Mouse (Mus musculus): ENCODE measurements around the gene Krtcap2. TPM values are rescaled to one million over a fixed set of nuclear protein-coding genes. Genes with fewer than 3 reads are reported as not detected.
"Not testable (repeated sequence)": the region's sequence is repeated elsewhere in the genome, so short reads cannot be mapped to it uniquely, and the experiment has no call there.

Krtcap2 gene
- total RNA-seq (2015; ENCODE audit: low replicate concordance) = 39.0 and 64.2 TPM in 2 replicates
- 7.2 and 29.1 TPM in 2 replicates for total RNA-seq (2017; ENCODE audit: low replicate concordance)

DNA sequence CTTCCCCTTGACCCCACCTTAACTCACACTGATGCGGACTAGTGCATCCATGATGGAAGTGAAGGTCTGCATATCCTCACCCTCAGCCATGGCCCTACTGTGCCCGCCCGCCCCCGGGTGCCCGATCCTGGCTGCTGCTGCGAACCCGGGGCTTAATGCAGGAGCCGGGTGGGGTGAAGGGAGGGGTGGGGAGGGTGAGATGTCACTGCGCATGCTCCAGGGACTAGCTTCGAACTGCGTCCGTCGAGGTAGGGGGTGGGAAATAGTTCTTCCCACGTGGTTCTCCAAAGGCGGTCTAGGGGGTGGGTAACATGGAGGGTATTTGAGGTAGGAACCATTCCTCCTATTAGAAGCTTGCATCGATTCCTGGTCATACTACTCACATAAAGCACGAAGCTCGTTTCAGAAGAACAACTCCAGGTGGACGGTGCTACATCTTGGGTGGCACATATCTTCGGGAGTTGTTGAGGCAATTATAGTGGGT lies at the start of gene Krtcap2:
Gene Krtcap2 (plus strand): TSS at position 279 of the 484 bp plus-strand sequence.
- no peak for ATAC-seq (replicated peaks; ENCODE audit: low FRiP score, poor library complexity, severe bottlenecking)

DNA sequence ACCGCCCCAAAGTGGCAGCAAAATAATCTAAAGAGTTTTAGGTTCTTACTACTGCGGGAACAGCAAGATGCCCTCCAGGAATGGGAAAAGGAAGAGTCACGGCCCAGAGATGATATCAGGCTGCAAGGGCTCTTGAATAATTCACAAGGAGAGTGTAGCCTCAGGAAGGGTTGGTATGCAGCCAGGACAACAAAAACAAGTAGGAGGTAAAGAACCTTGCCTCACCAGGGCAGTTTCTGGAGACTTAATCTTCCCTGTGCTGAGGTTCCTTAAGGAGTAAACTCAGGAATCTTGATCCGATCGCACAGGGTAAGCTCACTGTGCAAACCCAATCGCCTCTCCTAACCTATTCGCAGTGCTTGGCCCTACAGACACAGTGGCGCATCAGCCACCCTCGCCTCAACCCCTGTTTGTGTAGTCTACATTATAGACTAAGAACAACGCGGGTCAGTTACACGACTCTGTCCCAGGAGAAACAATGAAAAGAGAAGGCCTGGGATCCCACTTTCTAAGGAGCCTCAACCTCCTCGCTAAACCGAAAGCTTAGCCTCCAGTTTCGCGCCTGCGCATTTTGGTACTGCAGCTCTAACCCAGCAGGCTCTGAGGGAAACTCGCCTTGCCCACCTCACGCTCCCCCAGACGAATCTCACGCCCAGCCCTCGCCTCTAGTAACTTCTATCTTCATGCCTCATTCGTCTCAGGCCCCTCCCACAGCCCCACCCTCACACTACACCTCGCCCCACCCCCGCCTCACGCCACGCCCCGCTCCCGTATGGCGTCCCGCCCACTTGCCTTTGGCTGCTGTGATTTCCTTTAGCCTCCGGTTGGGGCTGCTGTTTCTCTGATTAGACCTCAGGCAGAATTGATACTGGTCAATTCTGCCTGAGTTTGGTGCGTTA lies 49.5 kb upstream of the Krtcap2 start:
- ATAC-seq (replicated peaks; ENCODE audit: low FRiP score, poor library complexity, severe bottlenecking) = peak; percentile 99

DNA sequence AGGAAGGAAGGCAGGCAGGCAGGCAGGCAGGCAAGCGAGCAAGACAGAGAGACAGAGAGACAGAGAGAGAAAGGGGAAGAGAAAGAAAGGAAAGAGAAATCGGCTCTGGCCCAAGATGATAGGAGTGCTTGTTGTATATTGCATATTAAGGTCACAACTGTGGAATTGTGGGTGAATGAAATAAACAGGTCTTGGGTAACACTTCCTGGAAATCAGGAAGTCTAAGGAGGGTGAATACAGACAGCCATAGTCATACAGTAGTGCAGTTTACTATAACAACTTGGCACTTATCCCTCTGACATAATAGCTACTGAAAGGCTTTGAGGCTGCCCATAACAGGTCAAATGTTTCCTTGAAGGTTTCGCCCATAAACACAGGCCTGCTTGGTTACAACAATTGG lies 45.9 kb upstream of the Krtcap2 start:
- no peak for ATAC-seq (replicated peaks; ENCODE audit: low FRiP score, poor library complexity, severe bottlenecking)

DNA sequence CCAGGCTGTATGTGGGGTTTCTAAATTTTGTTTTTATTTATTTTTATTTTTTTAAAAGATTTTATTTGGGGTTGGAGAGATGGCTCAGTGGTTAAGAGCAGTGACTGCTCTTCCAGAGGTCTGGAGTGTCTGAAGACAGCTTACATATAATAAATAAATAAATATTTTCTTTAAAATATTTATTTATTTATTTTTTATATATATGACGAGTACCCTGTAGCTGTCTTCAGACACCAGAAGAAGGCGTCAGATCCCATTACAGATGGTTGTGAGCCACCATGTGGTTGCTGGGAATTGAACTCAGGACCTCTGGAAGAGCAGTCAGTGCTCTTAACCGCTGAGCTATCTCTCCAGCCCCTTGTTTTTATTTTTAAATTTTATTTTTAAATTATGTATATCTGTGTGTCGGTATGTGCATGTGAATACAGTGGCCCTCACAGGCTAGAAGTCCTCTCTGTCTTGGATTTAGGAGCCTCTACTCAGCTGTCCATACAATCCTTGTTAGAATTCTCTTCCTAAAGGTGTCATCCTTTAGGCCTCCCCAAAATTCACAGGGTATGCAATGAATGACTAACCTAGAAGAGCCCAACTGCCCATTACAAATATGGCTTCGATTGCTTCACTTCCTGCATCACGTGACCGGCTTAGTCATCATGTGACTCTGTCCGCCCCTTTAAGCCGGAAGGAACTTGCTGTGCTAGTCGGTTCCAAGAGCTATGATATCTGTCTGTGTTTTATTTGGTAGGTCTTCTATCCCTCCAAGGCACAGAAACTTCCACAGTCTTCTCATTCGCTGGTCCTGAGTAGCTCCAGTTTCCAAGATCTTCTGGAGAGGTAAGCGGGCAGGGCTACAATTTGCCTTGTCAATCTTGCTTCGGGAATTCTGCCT lies 43.3 kb upstream of the Krtcap2 start, which contains the start of gene Gba:
Gene Gba (plus strand): TSS at position 676 of the 889 bp plus-strand sequence.
- ATAC-seq (replicated peaks; ENCODE audit: low FRiP score, poor library complexity, severe bottlenecking) = peak; percentile 91

DNA sequence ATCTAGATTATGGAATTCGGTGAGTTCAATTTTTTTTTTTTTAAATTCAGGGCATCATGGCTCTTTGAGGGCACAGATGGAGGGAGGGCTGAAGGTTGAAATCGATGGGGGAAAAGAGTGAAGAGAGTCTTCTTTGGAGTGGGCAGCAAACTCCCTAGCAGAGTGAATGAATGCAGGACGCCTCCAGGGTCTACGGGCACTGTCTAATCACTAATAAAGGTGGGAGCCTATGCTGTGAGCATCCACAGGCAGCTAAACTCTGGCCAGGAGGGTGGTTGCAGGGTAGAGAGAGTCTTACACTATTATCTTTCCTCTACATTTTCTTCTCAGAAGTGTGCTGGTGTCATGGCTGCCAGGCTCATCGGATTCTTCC lies 42.6 kb upstream of the Krtcap2 start:
- 0 out of 2 replicates have a peak, but pooled peaks have one; percentile 39 for ATAC-seq (replicated peaks; ENCODE audit: low FRiP score, poor library complexity, severe bottlenecking)

DNA sequence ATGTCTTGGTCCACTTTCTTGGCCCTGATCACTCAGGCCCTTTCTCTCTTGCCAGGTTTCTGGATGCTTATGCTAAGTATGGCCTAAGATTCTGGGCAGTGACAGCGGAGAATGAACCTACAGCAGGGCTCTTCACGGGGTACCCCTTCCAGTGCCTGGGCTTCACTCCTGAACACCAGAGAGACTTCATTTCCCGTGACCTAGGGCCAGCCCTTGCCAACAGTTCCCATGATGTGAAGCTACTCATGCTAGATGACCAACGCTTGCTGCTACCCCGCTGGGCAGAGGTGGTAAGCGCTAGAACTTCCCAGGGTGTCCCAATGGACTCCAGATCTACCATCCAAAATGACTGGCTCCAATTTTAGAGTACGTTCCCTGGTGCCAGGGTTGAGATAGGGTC lies 39.7 kb upstream of the Krtcap2 start:
- ATAC-seq (replicated peaks; ENCODE audit: low FRiP score, poor library complexity, severe bottlenecking) = no peak

DNA sequence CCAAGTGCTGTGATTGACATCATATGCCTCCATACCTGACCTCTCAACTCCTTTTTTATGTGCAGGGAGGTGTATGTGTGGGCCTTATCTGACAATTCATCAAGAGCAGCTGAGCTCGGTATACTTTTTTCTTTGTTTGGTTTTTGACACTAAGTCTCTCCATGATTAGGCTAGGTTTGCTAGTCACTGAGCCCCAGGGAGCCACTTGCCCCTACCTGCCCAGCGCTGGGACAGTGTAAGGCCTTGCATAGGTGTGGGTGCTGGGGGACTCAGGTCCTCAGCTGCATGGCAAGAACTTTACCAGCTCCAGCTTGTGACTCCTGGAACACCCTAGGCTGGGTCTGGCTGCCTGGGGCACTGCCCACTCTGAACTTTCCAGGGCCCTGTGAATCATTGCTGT lies 39.1 kb upstream of the Krtcap2 start:
- ATAC-seq (replicated peaks; ENCODE audit: low FRiP score, poor library complexity, severe bottlenecking) = no peak

DNA sequence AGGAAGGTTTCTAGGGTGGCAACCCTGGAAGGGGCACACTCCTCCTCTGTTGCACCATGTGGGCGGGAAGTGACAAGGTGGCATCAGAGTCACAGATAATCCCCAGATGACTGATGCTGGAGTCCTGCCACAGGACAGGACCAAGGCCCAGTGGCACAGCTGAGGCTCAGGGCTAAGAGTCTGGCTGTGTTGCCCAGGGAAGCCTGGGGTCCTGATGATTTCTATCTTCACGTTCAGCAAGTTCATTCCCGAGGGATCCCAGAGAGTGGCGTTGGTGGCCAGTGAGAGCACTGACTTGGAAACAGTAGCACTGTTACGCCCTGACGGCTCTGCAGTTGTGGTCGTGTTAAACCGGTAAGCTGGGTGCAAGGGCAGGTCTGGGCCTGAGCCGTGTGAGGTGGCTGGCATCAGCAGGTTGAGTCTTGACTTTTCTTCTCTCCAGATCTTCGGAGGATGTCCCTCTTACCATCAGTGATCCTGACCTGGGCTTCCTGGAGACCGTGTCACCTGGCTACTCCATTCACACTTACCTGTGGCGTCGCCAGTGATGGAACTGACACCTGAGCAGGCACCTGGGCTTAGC lies 37.6 kb upstream of the Krtcap2 start:
- no peak for ATAC-seq (replicated peaks; ENCODE audit: low FRiP score, poor library complexity, severe bottlenecking)

DNA sequence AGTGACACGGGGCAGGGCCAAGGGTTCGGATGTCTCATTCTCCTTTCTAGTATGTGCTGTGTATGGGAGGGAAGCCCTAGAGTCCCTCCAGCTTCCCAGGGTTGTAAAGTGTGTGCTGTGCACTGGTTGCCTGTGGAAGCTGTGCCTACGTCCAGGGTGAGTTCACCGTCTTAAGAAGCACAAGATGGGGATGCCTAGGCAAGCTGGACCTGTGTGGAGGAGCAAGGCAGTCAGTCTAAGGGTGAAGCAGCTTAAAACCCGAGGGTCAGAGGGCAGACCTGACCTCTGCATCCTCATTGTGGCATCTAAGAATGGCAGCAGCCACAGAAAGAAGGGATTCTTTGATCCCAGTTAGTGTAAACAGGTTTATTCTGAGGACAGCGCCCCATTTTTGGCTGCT lies 37.0 kb upstream of the Krtcap2 start:
- no peak for ATAC-seq (replicated peaks; ENCODE audit: low FRiP score, poor library complexity, severe bottlenecking)

DNA sequence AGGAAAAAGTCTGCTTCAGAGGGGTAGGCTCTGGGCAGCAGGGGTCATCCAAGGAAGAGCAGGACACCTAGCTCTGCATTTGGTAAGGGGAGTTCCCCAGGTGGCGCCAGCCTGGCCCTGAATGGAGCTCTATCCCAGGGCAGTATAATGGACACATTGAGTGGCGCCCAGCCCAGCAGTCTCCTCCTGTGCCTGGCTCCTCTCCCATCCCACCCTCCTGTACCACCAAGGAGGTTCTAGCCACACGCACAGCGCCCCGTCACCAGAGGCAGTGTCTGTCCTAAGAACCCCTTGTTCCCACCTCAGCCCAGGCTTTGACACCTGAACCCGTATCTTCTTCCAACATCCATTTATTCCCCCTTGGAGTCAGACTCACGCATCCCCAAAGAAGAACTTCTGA lies 36.0 kb upstream of the Krtcap2 start:
- no peak for ATAC-seq (replicated peaks; ENCODE audit: low FRiP score, poor library complexity, severe bottlenecking)

DNA sequence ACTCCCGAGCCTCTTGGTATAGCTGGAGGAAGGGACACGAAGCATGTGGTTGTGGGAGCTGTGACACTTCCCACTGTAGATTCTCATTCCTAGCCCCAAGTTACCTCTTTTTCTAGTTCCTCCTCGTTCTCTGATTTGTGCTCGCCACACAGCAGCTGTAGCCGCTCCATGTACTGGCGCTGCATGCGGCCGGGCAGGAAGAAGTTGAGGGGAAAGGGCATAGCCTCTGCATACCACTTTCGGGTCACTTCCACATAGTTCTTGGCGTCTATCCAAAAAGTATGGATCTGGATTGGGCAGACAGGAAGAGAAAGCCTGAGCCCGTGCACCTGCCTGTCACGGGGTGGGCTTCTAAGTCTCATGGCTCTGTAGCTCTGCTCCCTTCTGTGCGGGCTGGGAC lies 35.6 kb upstream of the Krtcap2 start:
- no peak for ATAC-seq (replicated peaks; ENCODE audit: low FRiP score, poor library complexity, severe bottlenecking)

DNA sequence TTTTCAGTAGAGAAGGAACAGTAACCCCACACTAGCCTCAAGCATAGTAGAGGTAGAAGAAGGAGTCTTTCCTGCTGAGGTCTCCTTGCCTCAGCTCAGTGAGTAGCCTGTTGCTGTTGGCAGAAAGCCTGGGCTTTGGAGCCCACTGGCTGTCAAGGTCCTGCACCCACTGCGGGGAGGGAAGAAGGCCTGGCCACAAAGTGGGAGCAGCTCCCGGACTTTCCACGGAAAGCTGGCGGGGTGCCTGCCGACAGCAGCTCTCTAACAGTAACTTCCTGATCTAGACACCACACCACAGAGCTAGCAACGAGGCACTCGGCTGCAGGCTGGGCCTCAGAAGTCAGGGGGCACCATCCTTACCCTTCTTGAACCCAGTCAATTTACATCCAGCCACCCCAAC lies 35.0 kb upstream of the Krtcap2 start:
- no peak for ATAC-seq (replicated peaks; ENCODE audit: low FRiP score, poor library complexity, severe bottlenecking)

DNA sequence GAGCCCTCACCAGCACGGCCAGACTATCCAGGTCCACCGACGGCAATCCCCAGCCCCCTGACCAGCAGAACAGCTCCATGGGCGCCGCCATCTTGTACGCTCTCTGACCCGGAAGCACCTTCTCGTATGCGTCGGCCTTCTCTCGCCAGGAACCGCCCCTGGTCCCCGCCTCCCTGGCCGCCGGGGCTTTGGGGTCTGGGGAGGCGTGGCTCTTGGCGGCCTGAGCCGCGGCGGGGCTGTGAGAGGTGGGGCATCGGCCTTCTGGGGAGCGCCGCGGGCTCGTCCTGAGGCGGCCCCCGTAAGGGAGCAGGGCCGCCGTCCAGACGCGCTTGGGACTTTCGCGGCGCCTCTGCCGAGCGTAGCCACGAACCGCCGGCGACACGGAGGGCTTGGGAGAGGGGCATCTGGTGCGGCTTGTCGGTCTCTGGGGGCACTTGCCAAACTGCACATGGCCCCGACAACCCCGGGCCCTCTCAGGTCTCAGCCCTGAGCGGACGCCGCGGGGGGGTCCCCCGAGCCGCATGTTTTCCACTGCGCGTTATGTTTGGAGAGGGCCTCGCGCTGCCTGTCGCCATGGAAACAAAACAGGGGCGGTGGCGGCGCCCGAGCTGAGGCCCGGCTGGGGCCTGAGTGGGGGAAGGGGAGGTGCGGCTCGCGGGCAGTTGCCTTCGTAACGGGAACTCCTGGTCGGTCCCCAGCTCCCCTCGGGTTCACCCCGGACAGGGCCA lies 31.8 kb upstream of the Krtcap2 start:
- ATAC-seq (replicated peaks; ENCODE audit: low FRiP score, poor library complexity, severe bottlenecking) = peak; percentile 93

DNA sequence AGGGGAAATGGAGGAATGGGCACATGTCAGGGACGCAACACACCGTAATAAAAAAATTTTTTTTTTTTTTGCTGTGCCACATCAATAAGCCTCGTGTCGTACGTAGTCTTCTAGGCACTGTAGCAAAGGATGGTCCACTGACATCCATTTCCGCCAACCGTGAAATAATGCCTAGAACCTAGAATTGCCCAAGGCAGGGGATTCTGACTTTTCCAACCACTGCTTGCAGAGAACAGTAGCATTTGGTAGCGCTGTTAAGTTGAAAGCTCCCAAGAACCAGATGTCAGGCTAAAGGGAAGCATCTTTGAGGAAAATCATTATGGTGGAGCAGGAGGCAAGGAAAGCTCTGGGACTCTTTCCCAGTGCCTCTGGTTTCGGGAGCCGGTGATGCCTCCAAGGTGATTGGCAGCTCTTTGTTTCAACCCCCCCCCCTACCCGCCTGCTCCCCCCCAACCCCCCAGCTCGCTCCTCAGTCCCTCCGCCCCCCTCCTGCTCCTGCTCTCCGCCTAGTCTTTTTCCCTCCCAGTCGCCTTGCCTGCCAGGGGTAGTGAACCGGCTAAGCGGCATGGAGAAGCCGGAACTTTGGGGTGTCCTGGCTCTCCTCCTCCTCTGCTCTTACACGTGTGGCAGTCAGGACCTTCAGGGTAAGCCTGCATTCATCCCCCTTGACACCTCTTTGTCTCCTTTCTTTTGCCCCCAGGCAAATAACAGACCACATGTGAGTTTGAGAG lies 30.9 kb upstream of the Krtcap2 start, which contains the start of gene Thbs3:
Gene Thbs3 (plus strand): TSS at position 500 of the 731 bp plus-strand sequence.
- ATAC-seq (replicated peaks; ENCODE audit: low FRiP score, poor library complexity, severe bottlenecking) = no peak

DNA sequence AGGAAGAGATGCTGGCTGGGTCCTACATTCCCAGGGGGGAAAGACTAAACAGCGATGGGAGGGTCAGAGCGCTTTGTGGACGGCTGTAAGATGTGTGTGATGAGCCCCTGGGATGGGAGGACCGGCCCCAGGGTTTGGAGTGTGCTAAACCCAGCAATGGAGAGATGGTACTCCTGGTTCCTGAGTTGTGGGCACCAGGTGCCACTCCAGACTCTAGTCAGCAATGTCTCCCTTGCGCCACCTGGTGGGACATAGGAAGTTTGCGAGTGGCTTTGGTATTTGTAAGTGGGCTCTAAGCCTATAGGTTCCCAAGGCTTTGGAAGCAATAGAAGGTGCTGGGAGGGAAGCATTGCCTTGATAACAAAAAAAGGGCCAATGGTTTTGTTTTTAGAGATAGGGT lies 29.9 kb upstream of the Krtcap2 start:
- ATAC-seq (replicated peaks; ENCODE audit: low FRiP score, poor library complexity, severe bottlenecking) = peak; percentile 63

DNA sequence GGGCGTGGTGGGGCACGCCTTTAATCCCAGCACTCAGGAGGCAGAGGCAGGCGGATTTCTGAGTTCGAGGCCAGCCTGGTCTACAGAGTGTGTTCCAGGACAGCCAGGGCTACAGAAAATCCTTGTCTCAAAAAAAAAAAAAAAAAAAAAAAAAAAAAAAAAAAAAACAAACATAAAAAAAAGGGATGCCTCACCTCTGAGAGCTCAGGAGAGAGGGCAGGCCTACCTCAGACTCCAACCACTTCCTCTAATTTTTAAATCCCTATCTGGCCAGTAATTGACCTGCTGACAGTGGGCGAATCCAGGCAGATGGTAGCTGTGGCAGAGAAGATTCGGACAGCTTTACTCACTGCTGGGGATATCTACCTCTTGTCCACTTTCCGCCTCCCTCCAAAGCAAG lies 29.4 kb upstream of the Krtcap2 start:
- not testable (repeated sequence) for ATAC-seq (replicated peaks; ENCODE audit: low FRiP score, poor library complexity, severe bottlenecking)

DNA sequence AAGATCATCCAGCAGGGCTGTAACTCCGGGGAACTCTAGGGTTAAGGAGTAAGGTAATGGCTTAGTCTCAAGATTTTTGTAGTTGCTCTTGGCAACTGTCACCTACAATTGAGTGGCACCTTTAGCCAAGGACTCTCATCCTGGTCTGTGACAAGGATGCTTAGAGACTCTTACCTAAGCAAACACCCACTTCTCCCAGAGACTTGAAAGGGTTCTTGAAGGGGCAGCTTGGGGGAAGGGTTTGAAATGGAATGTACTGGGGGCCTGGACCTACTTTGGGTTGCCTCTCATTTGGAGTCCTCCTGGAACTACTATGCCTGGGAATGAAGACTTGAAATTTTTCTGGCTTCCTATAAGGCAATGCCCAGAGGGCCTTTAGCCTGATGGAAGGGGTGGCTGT lies 27.5 kb upstream of the Krtcap2 start:
- ATAC-seq (replicated peaks; ENCODE audit: low FRiP score, poor library complexity, severe bottlenecking) = no peak

DNA sequence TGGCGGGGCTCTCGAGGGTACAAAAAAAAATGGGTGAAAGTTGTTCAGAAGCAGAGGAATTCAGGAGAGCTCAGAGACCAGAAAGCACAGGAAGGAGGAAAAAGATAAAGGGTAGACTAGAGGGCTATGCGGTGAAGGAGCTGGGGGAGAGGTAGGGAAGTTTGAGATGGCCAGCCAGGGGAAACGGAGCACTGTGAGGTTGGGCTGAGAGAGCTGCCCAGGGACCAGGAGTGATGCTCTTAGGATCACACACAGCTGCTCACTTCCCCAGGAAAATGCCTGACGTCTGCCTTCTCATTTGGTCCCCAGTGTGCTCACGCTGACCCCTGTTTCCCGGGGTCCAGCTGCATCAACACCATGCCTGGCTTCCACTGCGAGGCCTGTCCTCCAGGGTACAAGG lies 26.2 kb upstream of the Krtcap2 start:
- ATAC-seq (replicated peaks; ENCODE audit: low FRiP score, poor library complexity, severe bottlenecking) = no peak

DNA sequence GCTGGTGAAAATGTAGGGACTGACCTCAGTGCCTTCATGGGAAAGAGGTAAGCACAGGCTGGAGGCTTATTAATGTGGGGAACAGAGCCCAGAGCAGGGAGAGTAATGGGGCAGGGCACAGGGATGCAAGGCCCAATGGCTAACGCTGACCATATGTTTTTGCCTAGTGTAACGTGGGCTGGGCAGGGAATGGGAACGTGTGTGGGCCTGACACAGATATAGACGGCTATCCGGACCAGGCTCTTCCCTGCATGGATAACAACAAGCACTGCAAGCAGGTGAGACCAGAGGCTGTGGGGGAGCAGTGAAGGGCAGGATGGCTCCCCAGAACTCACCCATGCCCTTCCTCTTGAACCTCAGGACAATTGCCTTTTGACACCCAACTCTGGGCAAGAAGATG lies 24.6 kb upstream of the Krtcap2 start:
- no peak for ATAC-seq (replicated peaks; ENCODE audit: low FRiP score, poor library complexity, severe bottlenecking)
